Mouse (Mus musculus): ENCODE data around the gene Psmd11. TPM values are rescaled to one million over a fixed set of nuclear protein-coding genes. Genes with fewer than 3 reads are reported as not detected.

The Psmd11 gene
- total and polyA plus RNA-seq, 2 experiments from 2014 or later, result 24.6 to 278 TPM

DNA sequence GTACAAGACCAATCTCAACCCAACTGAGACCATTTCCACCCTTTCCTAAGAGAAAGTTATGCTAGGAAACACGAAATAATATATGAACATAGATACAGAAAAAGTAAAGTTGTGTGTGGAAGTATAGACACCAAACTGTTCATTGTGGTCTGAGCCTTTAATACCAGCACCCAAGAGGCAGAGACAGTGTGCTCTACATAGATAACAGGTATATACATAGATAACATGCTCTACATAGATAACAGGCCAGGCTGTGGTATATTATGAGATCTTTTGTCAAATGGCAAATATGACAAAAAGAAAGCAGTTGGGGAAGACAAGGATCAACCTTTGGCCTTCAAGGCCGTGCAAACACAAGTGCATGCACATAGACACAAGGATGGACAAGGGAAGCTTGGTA is 18.0 kb upstream of the Psmd11 start:
- 89% methylated on average over 2 of the region's 2 CpGs for WGBS
- Histone ChIP-seq H3K4me3 (ENCODE audit: low read depth, low read length) (no peak overlapping the region), H3K27me3 (ENCODE audit: insufficient read depth, low read length) (no peaks in the 10 kb centered on the region), H3K4me1 (ENCODE audit: insufficient read depth, low read length) (no peaks in the 10 kb centered on the region), H3K36me3 (ENCODE audit: insufficient read depth, low read length) (peaks cover 19% of the 10 kb centered on the region), H3K9ac (replicated peaks; ENCODE audit: low read length, poor library complexity, severe bottlenecking) (no peak overlapping the region), H3K9me3 (ENCODE audit: low read length) (no peaks in the 10 kb centered on the region), H3K4me2 (ENCODE audit: low read depth, low read length, poor library complexity, severe bottlenecking) (no peak overlapping the region), H3K27ac (ENCODE audit: low read depth, low read length) (no peak overlapping the region)
- DNase-seq (ENCODE audit: low spot score) (no peak), ATAC-seq (ENCODE audit: low FRiP score) (no peak)
- TF ChIP-seq CTCF (IDR thresholded peaks at IDR 0.05), result no peak

DNA sequence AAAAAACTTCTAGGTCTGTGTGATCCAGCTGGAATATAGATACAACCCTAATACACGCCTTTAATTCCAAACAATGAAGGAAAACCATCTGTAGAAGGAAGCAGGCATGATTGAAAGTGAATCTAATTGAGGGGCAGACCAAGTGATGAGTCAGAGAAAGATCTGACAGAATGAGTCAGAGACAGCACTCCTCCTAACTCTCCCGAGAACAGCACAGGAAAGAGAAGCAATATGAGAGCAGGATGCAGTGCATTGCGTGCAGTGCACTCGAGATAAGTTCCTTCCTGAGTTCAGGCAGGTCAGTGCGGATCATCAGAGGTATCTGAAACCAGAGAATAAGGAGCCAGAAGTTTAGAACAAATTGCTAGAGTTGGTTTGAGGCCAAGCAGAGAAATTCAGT is 11.3 kb upstream of the Psmd11 start:
- no peak for ATAC-seq (ENCODE audit: low FRiP score)
- H3K4me3 ChIP-seq (ENCODE audit: low read depth, low read length), result no peak overlapping the region
- H3K9me3 ChIP-seq (ENCODE audit: low read length), result no peaks in the 10 kb centered on the region
- no peak for TF ChIP-seq CTCF (IDR thresholded peaks at IDR 0.05)
- WGBS, result 94% methylated on average over 5 of the region's 5 CpGs
- peaks cover 3% of the 10 kb centered on the region; the same call in 1 of the 2 replicates for H3K36me3 ChIP-seq (ENCODE audit: insufficient read depth, low read length)
- H3K27me3 ChIP-seq (ENCODE audit: insufficient read depth, low read length), result no peaks in the 10 kb centered on the region
- H3K4me1 ChIP-seq (ENCODE audit: insufficient read depth, low read length), result no peaks in the 10 kb centered on the region
- no peak overlapping the region for H3K4me2 ChIP-seq (ENCODE audit: low read depth, low read length, poor library complexity, severe bottlenecking)
- no peak overlapping the region for H3K9ac ChIP-seq (replicated peaks; ENCODE audit: low read length, poor library complexity, severe bottlenecking)
- no peak overlapping the region for H3K27ac ChIP-seq (ENCODE audit: low read depth, low read length)
- no peak for DNase-seq (ENCODE audit: low spot score)

DNA sequence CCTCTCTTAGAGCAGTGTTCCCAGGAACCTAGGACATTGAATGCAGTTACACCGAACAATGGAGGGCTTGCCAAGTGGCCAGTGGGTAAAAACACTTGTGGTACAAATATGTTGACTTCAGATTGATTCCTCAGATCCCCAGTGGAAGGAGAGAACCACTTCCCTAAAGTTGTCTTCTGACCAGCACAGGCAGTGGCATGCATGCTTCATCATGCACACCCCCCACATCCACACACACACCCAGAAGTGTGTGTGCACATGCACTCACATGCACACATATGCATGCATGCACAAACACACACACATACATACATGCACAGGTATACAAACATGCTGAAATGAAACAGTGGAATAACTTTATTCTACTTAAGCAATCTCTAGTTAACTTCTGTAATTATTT is 8.7 kb upstream of the Psmd11 start:
- H3K9me3 ChIP-seq (ENCODE audit: low read length), result no peaks in the 10 kb centered on the region
- no peak overlapping the region for H3K4me2 ChIP-seq (ENCODE audit: low read depth, low read length, poor library complexity, severe bottlenecking)
- no peak for TF ChIP-seq CTCF (IDR thresholded peaks at IDR 0.05)
- H3K9ac ChIP-seq (replicated peaks; ENCODE audit: low read length, poor library complexity, severe bottlenecking), result no peak overlapping the region
- H3K36me3 ChIP-seq (ENCODE audit: insufficient read depth, low read length), result peaks cover 3% of the 10 kb centered on the region; the same call in 1 of the 2 replicates
- no peak overlapping the region for H3K27ac ChIP-seq (ENCODE audit: low read depth, low read length)
- DNase-seq (ENCODE audit: low spot score) (no peak), ATAC-seq (ENCODE audit: low FRiP score) (no peak)
- no peak overlapping the region for H3K4me3 ChIP-seq (ENCODE audit: low read depth, low read length)
- no peaks in the 10 kb centered on the region for H3K27me3 ChIP-seq (ENCODE audit: insufficient read depth, low read length)
- WGBS, result 100% methylated on average over 1 of the region's 1 CpGs
- H3K4me1 ChIP-seq (ENCODE audit: insufficient read depth, low read length), result no peaks in the 10 kb centered on the region

DNA sequence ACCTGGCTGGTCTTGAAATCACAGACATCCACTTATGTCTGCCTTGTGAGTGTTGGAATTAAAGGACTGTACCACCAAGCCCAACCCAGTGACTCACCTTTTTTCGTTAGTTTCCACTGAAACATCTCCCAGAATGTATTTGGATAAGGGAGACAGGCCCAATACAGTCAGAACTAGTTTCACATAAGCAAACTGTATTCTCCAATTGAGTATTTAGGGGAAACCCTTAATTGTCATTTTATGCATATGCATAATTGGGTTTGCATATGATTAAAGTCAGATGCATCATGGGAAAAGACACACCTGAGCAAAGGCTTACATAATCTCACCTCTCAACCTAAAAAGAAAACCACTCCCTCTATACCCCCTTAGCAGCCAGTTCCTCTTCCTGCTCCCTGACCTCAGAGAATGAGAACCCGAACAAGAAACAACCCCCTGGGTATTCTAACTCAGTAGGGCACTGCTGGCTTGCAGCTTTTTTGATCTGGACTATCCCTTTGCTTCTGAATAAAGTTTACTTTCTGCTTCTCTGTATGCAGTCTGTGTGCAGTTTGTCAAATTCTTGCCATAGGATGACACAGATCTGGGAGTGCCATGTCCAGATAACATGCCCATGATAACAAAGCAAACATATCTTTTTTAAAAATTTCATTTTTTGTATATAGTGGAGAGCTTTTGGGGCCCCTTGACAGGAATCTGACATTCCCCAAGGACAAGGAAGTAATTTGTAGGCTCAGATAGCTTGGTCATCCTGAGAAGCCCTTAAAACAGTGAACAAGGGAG is 8.0 kb upstream of the Psmd11 start:
- no peak overlapping the region for H3K9ac ChIP-seq (replicated peaks; ENCODE audit: low read length, poor library complexity, severe bottlenecking)
- H3K36me3 ChIP-seq (ENCODE audit: insufficient read depth, low read length), result no peaks in the 10 kb centered on the region
- no peaks in the 10 kb centered on the region for H3K27me3 ChIP-seq (ENCODE audit: insufficient read depth, low read length)
- no peak overlapping the region for H3K4me3 ChIP-seq (ENCODE audit: low read depth, low read length)
- ATAC-seq (ENCODE audit: low FRiP score) (no peak), DNase-seq (ENCODE audit: low spot score) (no peak)
- WGBS, result 51% methylated on average over 2 of the region's 2 CpGs
- no peak overlapping the region for H3K27ac ChIP-seq (ENCODE audit: low read depth, low read length)
- no peaks in the 10 kb centered on the region for H3K4me1 ChIP-seq (ENCODE audit: insufficient read depth, low read length)
- H3K4me2 ChIP-seq (ENCODE audit: low read depth, low read length, poor library complexity, severe bottlenecking), result no peak overlapping the region
- H3K9me3 ChIP-seq (ENCODE audit: low read length), result no peaks in the 10 kb centered on the region
- no peak for TF ChIP-seq CTCF (IDR thresholded peaks at IDR 0.05)

DNA sequence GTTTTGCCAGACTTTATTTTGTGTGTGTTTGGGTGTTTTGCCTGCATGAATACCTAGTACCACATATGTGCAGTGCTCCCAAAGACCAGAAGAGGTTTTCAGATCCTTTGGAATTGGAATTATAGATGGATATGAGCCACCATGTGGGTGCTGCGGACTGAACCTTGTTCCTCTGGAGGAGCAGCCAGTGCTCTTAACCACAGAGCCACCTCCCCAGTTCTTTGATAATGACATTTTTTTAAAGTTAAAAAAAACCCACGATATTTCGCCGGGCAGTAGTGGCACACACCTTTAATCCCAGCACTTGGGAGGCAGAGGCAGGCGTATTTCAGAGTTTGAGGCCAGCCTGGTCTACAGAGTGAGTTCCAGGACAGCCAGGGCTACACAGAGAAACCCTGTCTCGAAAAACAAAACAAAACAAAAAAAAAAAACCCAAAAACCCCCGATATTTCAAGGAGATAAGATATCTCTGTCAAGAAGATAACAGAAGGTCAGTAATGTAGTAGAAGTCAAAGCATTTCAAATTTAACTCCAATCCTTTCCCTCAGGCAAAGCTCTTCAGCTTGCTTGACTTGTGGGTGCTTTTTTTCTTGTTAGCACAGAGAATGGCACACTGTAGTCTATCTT is 6.9 kb upstream of the Psmd11 start:
- no peak overlapping the region for H3K4me3 ChIP-seq (ENCODE audit: low read depth, low read length)

DNA sequence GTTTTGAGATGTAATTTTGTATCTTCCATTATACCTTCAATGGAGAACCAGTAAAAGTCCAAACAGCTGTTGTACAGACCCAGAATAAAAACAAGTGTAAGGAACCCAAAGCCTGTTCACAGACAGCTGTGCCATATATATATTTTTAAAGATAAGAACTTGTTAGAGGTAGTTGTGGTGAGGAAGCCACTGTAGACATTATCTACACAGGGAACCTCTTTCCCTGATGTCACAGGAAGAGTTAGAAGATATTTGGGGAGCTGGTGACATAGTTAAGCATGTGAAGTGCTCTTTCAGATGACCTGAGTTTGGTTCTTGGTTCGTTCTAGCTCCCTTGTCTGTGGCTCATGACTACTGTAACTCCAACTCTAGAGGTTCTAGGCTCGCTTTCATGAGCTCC is 3.7 kb upstream of the Psmd11 start:
- DNase-seq (ENCODE audit: low spot score), result no peak
- Histone ChIP-seq H3K9me3 (ENCODE audit: low read length) (no peaks in the 10 kb centered on the region), H3K36me3 (ENCODE audit: insufficient read depth, low read length) (no peaks in the 10 kb centered on the region), H3K9ac (replicated peaks; ENCODE audit: low read length, poor library complexity, severe bottlenecking) (no peak overlapping the region), H3K4me2 (ENCODE audit: low read depth, low read length, poor library complexity, severe bottlenecking) (no peak overlapping the region), H3K4me3 (ENCODE audit: low read depth, low read length) (no peak overlapping the region), H3K4me1 (ENCODE audit: insufficient read depth, low read length) (no peaks in the 10 kb centered on the region), H3K27ac (ENCODE audit: low read depth, low read length) (no peak overlapping the region), H3K27me3 (ENCODE audit: insufficient read depth, low read length) (no peaks in the 10 kb centered on the region)
- TF ChIP-seq CTCF (IDR thresholded peaks at IDR 0.05), result no peak
- no peak for ATAC-seq (ENCODE audit: low FRiP score)
- 86% methylated on average over 2 of the region's 2 CpGs for WGBS

More for the DNA sequence above, 6.9 kb upstream of the Psmd11 start:
- Histone ChIP-seq H3K36me3 (ENCODE audit: insufficient read depth, low read length) (no peaks in the 10 kb centered on the region), H3K9me3 (ENCODE audit: low read length) (no peaks in the 10 kb centered on the region), H3K27me3 (ENCODE audit: insufficient read depth, low read length) (no peaks in the 10 kb centered on the region), H3K27ac (ENCODE audit: low read depth, low read length) (no peak overlapping the region), H3K4me1 (ENCODE audit: insufficient read depth, low read length) (no peaks in the 10 kb centered on the region), H3K9ac (replicated peaks; ENCODE audit: low read length, poor library complexity, severe bottlenecking) (no peak overlapping the region), H3K4me2 (ENCODE audit: low read depth, low read length, poor library complexity, severe bottlenecking) (no peak overlapping the region)
- TF ChIP-seq CTCF (IDR thresholded peaks at IDR 0.05), result no peak
- no peak for ATAC-seq (ENCODE audit: low FRiP score)
- no peak for DNase-seq (ENCODE audit: low spot score)
- WGBS, result 89% methylated on average over 7 of the region's 7 CpGs
